Mouse (Mus musculus) embryonic fibroblast, embryonic 13.5 days (primary cell): ENCODE results near the gene Napsa.

Source experiments
- CTCF ChIP-seq: IDR thresholded peaks from 2 replicates; pipeline ENCODE4 v1.5.1; 2011; ENCODE audit warnings: mild to moderate bottlenecking, control low read depth, low read length, moderate library complexity, borderline replicate concordance; ENCODE audit not compliant: insufficient read depth
- POLR2A ChIP-seq: IDR thresholded peaks from 2 replicates; pipeline ENCODE4 v1.6.1; 2011; ENCODE audit warnings: low read depth, mild to moderate bottlenecking, control low read depth, low read length, moderate library complexity

DNA sequence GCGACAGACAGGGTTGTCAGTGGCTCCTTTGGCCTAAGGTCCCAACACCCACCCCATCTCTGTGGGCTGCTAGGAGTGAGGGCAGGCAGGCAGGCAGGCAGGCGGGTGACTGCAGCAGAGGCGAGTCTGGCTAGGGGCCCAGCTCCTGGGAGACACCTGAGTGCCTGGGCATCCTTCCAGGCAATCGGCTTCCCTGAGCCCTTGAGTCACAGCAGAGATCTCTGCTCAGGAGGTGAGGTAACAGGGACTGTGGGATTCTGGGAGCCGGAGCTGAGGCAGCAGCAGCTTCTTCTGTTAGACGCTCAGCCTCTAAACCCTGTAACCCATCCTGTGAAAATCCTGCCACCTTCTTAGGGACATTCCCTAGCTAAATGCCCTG is 35.6 kb upstream of the Napsa start:
- TF ChIP-seq CTCF (no peak), POLR2A (no peak)
